Mouse (Mus musculus) heart, postnatal 0 days (tissue): ENCODE measurements around the gene Olah.

Source experiments
- CTCF ChIP-seq: IDR thresholded peaks from 2 replicates; pipeline ENCODE4 v1.5.1; 2016; ENCODE audit warnings: antibody characterized with exemption, control low read depth, low read depth
- EP300 ChIP-seq: IDR thresholded peaks from 2 replicates; pipeline ENCODE4 v1.6.1; 2016; ENCODE audit warnings: antibody characterized with exemption, low read depth

GRCm38 (mm10) chr2:3414241-3414640, 17.2 kb upstream of the Olah start:
- TF ChIP-seq CTCF (peak; percentile 58), EP300 (no peak)
